Mouse (Mus musculus) retina, postnatal 7 days (tissue): ENCODE measurements around the gene Crcp.
"Not testable (repeated sequence)": the region's sequence is repeated elsewhere in the genome, so short reads cannot be mapped to it uniquely, and the experiment has no call there.

ENCODE experiments used
- DNase-seq: peaks from one replicate; pipeline ENCODE4 v3.0.0-alpha.2; 2012; ENCODE audit warnings: low read depth, low spot score

The Crcp gene

GRCm38 (mm10) chr5:130023767-130024539 lies 5.1 kb upstream of the Crcp start:
- DNase-seq, result peak; percentile 60

GRCm38 (mm10) chr5:130027134-130027533 lies 2.0 kb upstream of the Crcp start:
- DNase-seq, result no peak

DNA sequence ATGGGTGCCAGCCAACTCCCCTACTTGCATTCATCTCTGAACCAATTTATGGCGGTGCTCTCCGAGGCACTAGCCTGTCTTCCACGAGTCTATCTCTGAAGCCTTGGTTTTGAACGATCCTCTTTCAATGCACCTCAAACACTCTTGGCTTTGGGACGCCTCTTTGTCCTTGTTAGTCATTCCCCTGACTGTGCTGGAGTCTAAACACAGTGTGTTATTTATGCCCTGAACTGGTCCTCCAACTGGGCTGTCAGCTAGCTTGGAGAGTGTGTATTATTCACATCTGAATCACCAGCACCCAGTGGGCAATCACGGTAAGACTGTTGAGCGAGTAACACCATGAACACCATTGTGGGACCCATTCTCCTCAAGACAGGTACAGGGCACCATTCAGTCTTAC lies 1.4 kb upstream of the Crcp start:
- DNase-seq, result no peak

- no peak for DNase-seq
Observed at GRCm38 (mm10) chr5:130031410-130032390, 2.6 kb downstream of the Crcp start.

DNA sequence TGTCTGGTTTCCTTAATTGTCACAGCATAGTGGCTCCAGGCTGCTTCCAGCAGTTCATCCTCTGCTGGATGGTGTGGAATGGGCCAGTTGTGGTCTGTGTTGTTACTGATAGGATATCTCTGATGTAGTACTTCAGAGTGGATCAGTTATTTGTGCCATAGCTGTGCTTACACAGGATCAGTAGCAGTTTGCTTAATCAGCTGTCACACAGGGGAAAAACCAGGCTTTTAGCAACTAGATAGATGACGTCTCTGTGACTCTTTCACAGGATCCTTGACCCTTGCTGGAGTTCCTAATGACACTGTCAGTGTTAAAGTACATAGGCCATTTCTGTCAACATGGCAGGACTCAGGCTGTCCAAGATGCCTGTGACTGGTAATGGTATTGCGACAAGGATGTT lies 4.8 kb downstream of the Crcp start:
- DNase-seq, result no peak

GRCm38 (mm10) chr5:130036300-130036699 lies 7.2 kb downstream of the Crcp start:
- not testable (repeated sequence) for DNase-seq

- DNase-seq, result peak; percentile 57
Observed at GRCm38 (mm10) chr5:130037752-130038455, 8.8 kb downstream of the Crcp start.

- DNase-seq, result no peak
Observed at GRCm38 (mm10) chr5:130040797-130041196, 11.7 kb downstream of the Crcp start.

DNA sequence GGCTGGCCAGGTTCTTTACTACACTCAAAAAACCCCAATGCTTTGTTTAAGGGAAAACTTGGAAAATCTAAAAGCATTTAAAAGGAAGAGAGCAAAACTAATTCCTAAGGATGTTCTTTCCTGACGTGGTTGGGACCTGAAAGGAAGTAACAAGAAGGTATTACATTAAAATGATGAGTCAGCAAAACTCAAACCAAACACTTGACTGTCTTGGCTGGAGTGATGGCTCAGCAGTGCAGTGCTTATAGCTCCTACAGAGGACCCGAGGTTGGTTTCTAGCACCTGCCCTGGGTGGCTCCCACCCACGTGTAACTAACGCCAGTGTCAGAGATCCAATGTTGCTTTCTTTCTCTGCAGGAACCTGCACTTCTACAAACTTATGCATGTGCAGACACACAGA lies 12.2 kb downstream of the Crcp start:
- no peak for DNase-seq

GRCm38 (mm10) chr5:130043741-130044140 lies 14.7 kb downstream of the Crcp start:
- DNase-seq, result no peak

DNA sequence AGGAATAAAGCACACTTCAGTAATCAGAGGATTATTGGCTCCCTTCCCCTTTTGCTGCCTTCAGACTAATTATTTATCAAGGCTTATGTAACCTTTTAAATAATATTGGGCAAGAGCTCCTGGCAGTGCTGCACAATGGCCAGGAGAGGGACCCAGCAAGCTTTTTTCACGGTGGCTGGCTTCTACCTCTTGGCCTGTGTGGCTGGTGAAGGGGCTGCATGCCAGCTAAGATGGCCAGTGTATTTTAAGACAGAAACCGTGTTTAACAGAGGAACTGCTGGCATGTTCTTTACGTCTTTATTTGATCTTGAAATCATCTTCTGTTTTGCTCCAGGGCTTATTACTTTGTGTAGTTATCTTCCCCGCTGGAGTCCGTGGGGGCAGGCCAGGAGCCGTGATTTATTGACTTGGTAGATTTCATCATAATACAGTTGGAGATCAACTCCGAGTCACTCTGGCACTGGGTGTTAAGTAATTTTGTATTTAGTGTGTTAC lies 15.2 kb downstream of the Crcp start:
- no peak for DNase-seq

GRCm38 (mm10) chr5:130046100-130046499 lies 17.0 kb downstream of the Crcp start:
- no peak for DNase-seq

DNA sequence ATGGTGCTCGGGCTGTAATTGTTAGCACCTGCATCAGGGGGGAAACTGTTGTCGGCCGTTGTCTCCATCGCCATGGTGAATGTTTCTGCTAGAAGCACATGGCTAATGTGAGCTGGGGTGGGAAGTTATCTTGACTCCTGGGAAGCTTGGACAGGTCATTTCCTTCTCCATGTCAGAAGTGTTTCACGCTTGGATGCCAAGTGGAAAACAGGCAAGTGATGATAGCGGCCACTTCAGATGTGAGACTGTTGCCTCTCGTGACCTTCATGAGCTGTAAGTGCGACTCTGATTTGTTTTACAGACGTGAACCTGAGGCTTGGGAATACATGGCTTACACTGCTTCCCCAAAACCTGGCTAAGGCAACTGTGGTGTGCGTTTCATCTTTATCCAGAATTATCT lies 17.5 kb downstream of the Crcp start:
- DNase-seq, result no peak

DNA sequence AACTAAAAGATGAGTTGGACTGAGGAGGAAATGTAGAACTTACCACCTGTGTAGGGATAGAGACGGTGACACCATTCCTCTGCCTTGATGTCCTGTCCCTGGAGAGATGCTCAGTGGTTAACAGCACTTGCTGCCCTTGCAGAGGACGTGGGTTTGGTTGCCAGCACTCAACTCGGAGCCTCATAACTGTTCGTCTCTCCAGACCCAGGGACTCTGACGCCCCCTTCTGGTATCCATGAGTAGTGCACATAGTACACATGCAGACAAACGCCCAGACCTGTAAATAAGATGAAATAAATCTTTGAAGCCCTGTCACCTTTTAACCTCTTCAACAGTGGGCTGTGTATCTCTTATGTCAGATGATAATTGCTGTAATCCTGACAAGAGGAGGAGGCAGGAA lies 17.9 kb downstream of the Crcp start:
- no peak for DNase-seq

DNA sequence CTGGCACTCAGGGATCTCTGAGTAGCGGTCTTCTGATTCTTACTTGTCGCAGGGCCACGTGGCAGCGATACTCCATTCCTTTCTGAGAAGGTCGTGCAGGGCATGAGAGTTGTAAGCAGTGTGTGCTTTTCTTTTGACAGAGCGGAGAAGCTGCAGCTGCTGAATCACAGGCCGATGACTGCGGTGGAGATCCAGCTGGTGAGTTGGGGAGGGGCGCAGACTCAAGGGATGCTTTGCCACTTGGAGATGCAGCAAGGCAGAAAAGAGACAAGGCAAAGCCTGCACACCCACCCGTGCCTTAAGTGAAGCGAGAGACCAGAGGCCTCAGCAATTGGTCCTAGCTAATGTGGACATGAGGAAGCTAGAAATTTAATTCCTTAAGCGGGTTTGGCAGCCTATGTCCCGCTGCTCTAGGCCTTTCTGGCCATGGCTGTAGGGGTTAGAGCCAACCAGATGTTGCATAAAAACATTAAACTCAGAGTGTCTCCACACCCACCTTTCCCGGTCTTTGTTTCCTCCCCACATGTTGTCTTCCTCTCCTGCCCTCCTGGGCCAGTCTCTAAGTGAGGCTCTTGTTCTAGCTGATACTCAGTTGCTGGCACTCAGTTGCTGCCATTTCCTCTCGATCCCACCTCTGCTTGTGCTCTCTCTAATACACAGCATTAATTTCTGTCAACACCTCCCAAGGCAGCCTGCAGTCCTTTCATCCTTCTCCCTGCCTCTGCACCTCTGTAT lies 19.9 kb downstream of the Crcp start:
- DNase-seq, result no peak

- DNase-seq, result peak; percentile 63
Observed at GRCm38 (mm10) chr5:130050416-130050815, 21.3 kb downstream of the Crcp start.

- DNase-seq, result no peak
Observed at GRCm38 (mm10) chr5:130051073-130051860, 22.2 kb downstream of the Crcp start.

GRCm38 (mm10) chr5:130052510-130052909 lies 23.4 kb downstream of the Crcp start:
- peak; percentile 33 for DNase-seq

- DNase-seq, result no peak
Observed at GRCm38 (mm10) chr5:130052955-130053354, 23.9 kb downstream of the Crcp start.

- DNase-seq, result no peak
Observed at GRCm38 (mm10) chr5:130055688-130056087, 26.6 kb downstream of the Crcp start.
